Mouse (Mus musculus): Measurements from ENCODE around the gene Vps72. TPM values are rescaled to one million over a fixed set of nuclear protein-coding genes. Genes with fewer than 3 reads are reported as not detected.

The Vps72 gene
- polyA plus RNA-seq, 1 experiment from 2014 or later, result 238 TPM

DNA sequence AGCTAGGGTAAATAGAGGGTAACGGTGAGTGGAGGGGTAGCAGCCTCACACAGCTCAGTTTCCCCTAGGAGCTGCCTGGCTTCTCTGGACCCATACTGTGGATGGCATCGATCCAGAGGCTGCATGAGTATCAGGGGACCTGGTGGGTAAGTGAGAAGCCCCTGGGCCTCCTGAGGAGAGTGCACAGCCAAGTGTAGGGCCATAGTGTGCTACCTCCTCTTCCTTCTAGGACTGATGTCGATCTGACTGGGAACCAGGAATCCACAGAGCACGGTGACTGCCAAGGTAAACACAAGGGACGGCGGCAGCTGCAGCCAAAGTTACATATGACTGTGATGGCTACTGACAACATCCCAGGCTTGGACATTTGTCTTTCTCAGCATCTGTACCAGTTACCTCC, 60.3 kb downstream of the Vps72 start:
- H3K4me1 ChIP-seq (ENCODE audit: control insufficient read depth, insufficient read depth, low read length), result peaks cover 11% of the 10 kb centered on the region
- 92% methylated on average over 6 of the region's 6 CpGs for WGBS
- peaks cover 47% of the 10 kb centered on the region for H3K27me3 ChIP-seq (ENCODE audit: control insufficient read depth, insufficient read depth, low read length)
- H3K9me3 ChIP-seq (ENCODE audit: control insufficient read depth, low read length), result no peaks in the 10 kb centered on the region
- H3K4me2 ChIP-seq, result no peak overlapping the region
- H3K4me3 ChIP-seq (ENCODE audit: low read depth, low read length), result no peak overlapping the region
- no peak for DNase-seq (ENCODE audit: low spot score, missing footprints)
- no peak overlapping the region for H3K27ac ChIP-seq (ENCODE audit: low read depth, low read length)
- H3K36me3 ChIP-seq (ENCODE audit: control insufficient read depth, insufficient read depth, low read length), result peaks cover 24% of the 10 kb centered on the region
- ATAC-seq (ENCODE audit: low FRiP score), result no peak
- H3K9ac ChIP-seq (ENCODE audit: low read length), result no peak overlapping the region

Small RNA genes within 50 kb of the gene (microRNA-seq; reads per million reads assigned to microRNA genes)
- gene Mir8099-1, result not detected

Other genes starting within 250 kb of the Vps72 start
- 339 and 371 TPM in 2 replicates for gene Psmb4, start 224.1 kb upstream of the Vps72 start, polyA plus RNA-seq (2014; fragmentation: Nextera tagmentation; extraction: Ambion mirVana)
- 3.6 and 4.7 TPM in 2 replicates for gene Selenbp1, start 178.0 kb upstream of the Vps72 start, polyA plus RNA-seq (2014; fragmentation: Nextera tagmentation; extraction: Ambion mirVana)
- gene Rfx5, start 156.9 kb upstream of the Vps72 start, polyA plus RNA-seq (2014; fragmentation: Nextera tagmentation; extraction: Ambion mirVana), result 5.9 and 6.8 TPM in 2 replicates
- 20.2 and 21.2 TPM in 2 replicates for gene Pi4kb, start 136.3 kb upstream of the Vps72 start, polyA plus RNA-seq (2014; fragmentation: Nextera tagmentation; extraction: Ambion mirVana)
- gene Zfp687, start 95.6 kb upstream of the Vps72 start, polyA plus RNA-seq (2014; fragmentation: Nextera tagmentation; extraction: Ambion mirVana), result 24.1 and 29.7 TPM in 2 replicates
- 300 and 316 TPM in 2 replicates for gene Psmd4, start 68.4 kb upstream of the Vps72 start, polyA plus RNA-seq (2014; fragmentation: Nextera tagmentation; extraction: Ambion mirVana)
- 13.2 and 15.1 TPM in 2 replicates for gene Pip5k1a, start 4.1 kb upstream of the Vps72 start, polyA plus RNA-seq (2014; fragmentation: Nextera tagmentation; extraction: Ambion mirVana)
- 0.97 TPM in 1 of 2 replicates, not detected in the other for gene Tmod4, start 13.5 kb downstream of the Vps72 start, polyA plus RNA-seq (2014; fragmentation: Nextera tagmentation; extraction: Ambion mirVana)
- 84.9 and 86.3 TPM in 2 replicates for gene Scnm1, start 23.0 kb downstream of the Vps72 start, polyA plus RNA-seq (2014; fragmentation: Nextera tagmentation; extraction: Ambion mirVana)
- gene Lysmd1, start 23.1 kb downstream of the Vps72 start, polyA plus RNA-seq (2014; fragmentation: Nextera tagmentation; extraction: Ambion mirVana), result 16.1 and 17.4 TPM in 2 replicates
- 2.2 and 2.9 TPM in 2 replicates for gene Tnfaip8l2, start 31.3 kb downstream of the Vps72 start, polyA plus RNA-seq (2014; fragmentation: Nextera tagmentation; extraction: Ambion mirVana)
- gene Sema6c, start 49.4 kb downstream of the Vps72 start, polyA plus RNA-seq (2014; fragmentation: Nextera tagmentation; extraction: Ambion mirVana), result 14.1 and 17.8 TPM in 2 replicates
- 6.0 and 6.9 TPM in 2 replicates for gene Gabpb2, start 106.9 kb downstream of the Vps72 start, polyA plus RNA-seq (2014; fragmentation: Nextera tagmentation; extraction: Ambion mirVana)
- gene Cdc42se1, start 117.7 kb downstream of the Vps72 start, polyA plus RNA-seq (2014; fragmentation: Nextera tagmentation; extraction: Ambion mirVana), result 105 and 106 TPM in 2 replicates
- 124 and 144 TPM in 2 replicates for gene Mllt11, start 121.1 kb downstream of the Vps72 start, polyA plus RNA-seq (2014; fragmentation: Nextera tagmentation; extraction: Ambion mirVana)
- gene Gm128, start 130.6 kb downstream of the Vps72 start, polyA plus RNA-seq (2014; fragmentation: Nextera tagmentation; extraction: Ambion mirVana), result 0.18 and 0.48 TPM in 2 replicates
- gene Bnipl, start 140.2 kb downstream of the Vps72 start, polyA plus RNA-seq (2014; fragmentation: Nextera tagmentation; extraction: Ambion mirVana), result 0.20 TPM in 1 of 2 replicates, not detected in the other
- gene Mindy1, start 170.3 kb downstream of the Vps72 start, polyA plus RNA-seq (2014; fragmentation: Nextera tagmentation; extraction: Ambion mirVana), result 38.8 and 43.3 TPM in 2 replicates
- gene Prune1, start 171.1 kb downstream of the Vps72 start, polyA plus RNA-seq (2014; fragmentation: Nextera tagmentation; extraction: Ambion mirVana), result 28.0 and 29.7 TPM in 2 replicates
- gene Anxa9, start 196.2 kb downstream of the Vps72 start, polyA plus RNA-seq (2014; fragmentation: Nextera tagmentation; extraction: Ambion mirVana), result 0.87 and 1.3 TPM in 2 replicates
- 94.1 and 97.1 TPM in 2 replicates for gene Cers2, start 203.8 kb downstream of the Vps72 start, polyA plus RNA-seq (2014; fragmentation: Nextera tagmentation; extraction: Ambion mirVana)
- gene Setdb1, start 246.2 kb downstream of the Vps72 start, polyA plus RNA-seq (2014; fragmentation: Nextera tagmentation; extraction: Ambion mirVana), result 60.9 and 69.3 TPM in 2 replicates